Mouse (Mus musculus): Measurements from ENCODE around the gene 4933414I15Rik. TPM values are rescaled to one million over a fixed set of nuclear protein-coding genes. Genes with fewer than 3 reads are reported as not detected.

Gene 4933414I15Rik
- total RNA-seq, 2 experiments from 2014 or later, result not detected

Other genes with a start within 250 kb of the 4933414I15Rik start
- gene Zfp354c, start 116.0 kb downstream of the 4933414I15Rik start, total RNA-seq (2021), result 1 to 10 TPM; 4.3 to 4.8 TPM
- gene Zfp879, start 102.2 kb downstream of the 4933414I15Rik start, total RNA-seq (2021), result under 1 TPM; 0.53 to 0.99 TPM
- not detected for gene Grm6, start 93.1 kb downstream of the 4933414I15Rik start, total RNA-seq (2021)
- gene Zfp454, start 56.1 kb downstream of the 4933414I15Rik start, total RNA-seq (2021), result 1 to 10 TPM; 1.5 to 2.3 TPM
- 1 to 10 TPM; 6.9 to 8.2 TPM for gene Zfp2, start 27.6 kb downstream of the 4933414I15Rik start, total RNA-seq (2021)
- 1 to 10 TPM; 2.2 to 2.9 TPM for gene Zfp354b, start 12.1 kb downstream of the 4933414I15Rik start, total RNA-seq (2021)
- not detected for gene Prop1, start 10.0 kb upstream of the 4933414I15Rik start, total RNA-seq (2021)
- gene Olfr1378, start 22.8 kb upstream of the 4933414I15Rik start, total RNA-seq (2021), result not detected
- gene Olfr1377, start 38.2 kb upstream of the 4933414I15Rik start, total RNA-seq (2021), result not detected
- gene Olfr51, start 59.8 kb upstream of the 4933414I15Rik start, total RNA-seq (2021), result not detected
- under 1 TPM in 1 of 2 experiments, not detected in 1; 0.43 TPM for gene Olfr54, start 70.5 kb upstream of the 4933414I15Rik start, total RNA-seq (2021)
- gene Olfr1375, start 104.3 kb upstream of the 4933414I15Rik start, total RNA-seq (2021), result not detected
- gene Zfp354a, start 115.5 kb upstream of the 4933414I15Rik start, total RNA-seq (2021), result 1 to 10 TPM; 5.6 to 9.8 TPM

Data from adrenal gland, adult 18-20 months (tissue).